Mouse (Mus musculus) naive thymus-derived CD4-positive, alpha-beta T cell, adult 2 months (primary cell): ENCODE measurements around the gene Fcrl5.
A peak's percentile ranks its signal among the peaks of the same experiment; 100 is the strongest.

Source experiments
- DNase-seq: peaks from one replicate; pipeline ENCODE4 v3.0.0-alpha.2; 2011; ENCODE audit warnings: low read depth

The Fcrl5 gene

GRCm38 (mm10) chr3:87528021-87528420 is 92.4 kb downstream of the Fcrl5 start:
- DNase-seq, result peak; percentile 53

GRCm38 (mm10) chr3:87528841-87529240 is 93.3 kb downstream of the Fcrl5 start:
- peak; percentile 63 for DNase-seq

GRCm38 (mm10) chr3:87529568-87529967 is 94.0 kb downstream of the Fcrl5 start:
- peak; percentile 92 for DNase-seq

- DNase-seq, result no peak
These were observed 94.7 kb downstream of the Fcrl5 start for GRCm38 (mm10) chr3:87530234-87530633.

GRCm38 (mm10) chr3:87533667-87534378 is 98.2 kb downstream of the Fcrl5 start:
- DNase-seq, result no peak

GRCm38 (mm10) chr3:87538034-87538433 is 102.5 kb downstream of the Fcrl5 start:
- no peak for DNase-seq

GRCm38 (mm10) chr3:87540028-87540675 is 104.6 kb downstream of the Fcrl5 start:
- DNase-seq, result no peak

GRCm38 (mm10) chr3:87540714-87541113 is 105.1 kb downstream of the Fcrl5 start:
- DNase-seq, result no peak

GRCm38 (mm10) chr3:87542481-87543215 is 107.1 kb downstream of the Fcrl5 start:
- no peak for DNase-seq

- no peak for DNase-seq
These were observed 110.0 kb downstream of the Fcrl5 start for GRCm38 (mm10) chr3:87545554-87545953.

GRCm38 (mm10) chr3:87546291-87546721 is 110.7 kb downstream of the Fcrl5 start:
- no peak for DNase-seq

GRCm38 (mm10) chr3:87549908-87550307 is 114.3 kb downstream of the Fcrl5 start:
- no peak for DNase-seq
